Mouse (Mus musculus) heart, postnatal 4 days (tissue): ENCODE results near the gene Dtnbp1. TPM values are rescaled to one million over a fixed set of nuclear protein-coding genes. Genes with fewer than 3 reads are reported as not detected.

ENCODE experiments used
- DNase-seq: peaks from one replicate; pipeline ENCODE4 v3.0.0; 2021
- total RNA-seq, 2 experiments: library from RNA; stranded (reverse); gene quantifications; 2 replicates each; pipeline ENCODE4 v1.2.3; 2021

Gene Dtnbp1
- total RNA-seq, 2 experiments from 2014 or later: 74.4 to 76.0 TPM

GRCm38 (mm10) chr13:44896211-44896610 is 105.7 kb downstream of the Dtnbp1 start:
- DNase-seq: no peak

GRCm38 (mm10) chr13:44891813-44892730 is 109.9 kb downstream of the Dtnbp1 start:
- DNase-seq: no peak

- no peak for DNase-seq
These were observed 111.3 kb downstream of the Dtnbp1 start for GRCm38 (mm10) chr13:44890612-44891011.

GRCm38 (mm10) chr13:44886221-44886620 is 115.7 kb downstream of the Dtnbp1 start:
- DNase-seq: no peak

DNA sequence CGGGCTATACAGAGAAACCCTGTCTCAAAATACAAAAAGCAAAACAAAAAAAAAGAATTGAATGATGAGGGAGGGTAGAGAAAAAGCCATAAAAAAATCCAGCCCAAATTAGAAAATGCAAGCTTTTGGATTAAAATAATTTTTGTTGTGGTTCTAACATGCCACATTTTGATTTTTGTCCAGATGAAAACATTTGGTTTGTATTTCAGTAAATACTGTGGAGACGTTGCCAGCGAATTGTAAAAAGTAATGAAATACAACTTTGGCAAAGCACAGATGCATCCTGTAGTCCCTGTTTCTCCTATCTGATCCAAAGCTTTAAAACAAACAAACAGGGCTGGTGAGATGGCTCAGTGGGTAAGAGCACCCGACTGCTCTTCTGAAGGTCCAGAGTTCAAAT is 120.9 kb downstream of the Dtnbp1 start:
- no peak for DNase-seq

DNA sequence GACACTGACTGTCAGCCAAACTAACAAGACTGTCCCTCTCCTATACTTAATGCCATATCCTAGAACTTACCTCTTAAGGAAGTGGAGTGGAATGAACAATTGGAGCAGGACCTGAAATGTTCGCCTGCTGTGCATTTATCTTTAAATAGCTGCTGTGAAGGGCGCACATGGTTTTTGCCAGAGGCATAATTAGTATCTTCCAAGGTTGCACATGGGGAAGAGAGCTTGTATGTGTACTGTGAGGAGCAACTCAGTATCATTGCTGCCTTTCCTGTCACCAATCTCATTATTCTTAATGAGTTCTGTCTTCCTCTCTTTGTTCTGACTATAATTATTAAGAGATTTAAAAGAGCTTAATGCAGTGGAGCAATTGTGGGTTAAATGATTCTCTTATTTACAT is 125.1 kb downstream of the Dtnbp1 start:
- no peak for DNase-seq

Other genes starting within 250 kb of the Dtnbp1 start
- gene Gm9817, start 76.5 kb upstream of the Dtnbp1 start, total RNA-seq: under 1 TPM; 0.26 to 0.27 TPM